Mouse (Mus musculus) c-Kit-positive CD71-positive TER-119-negative erythroid progenitor cells, embryonic 14.5 days (primary cell): Measurements from ENCODE around the gene Kcnc2.
"Not testable (repeated sequence)": the region's sequence is repeated elsewhere in the genome, so short reads cannot be mapped to it uniquely, and the experiment has no call there.

Experiments
- DNase-seq: peaks from one replicate; pipeline ENCODE4 v3.0.0-alpha.2; 2013; ENCODE audit warnings: low read depth

The Kcnc2 gene

GRCm38 (mm10) chr10:112270887-112271802 is at the start of gene Kcnc2:
TSS of gene Kcnc2 (plus strand) at chr10:112271121.
- DNase-seq = no peak

DNA sequence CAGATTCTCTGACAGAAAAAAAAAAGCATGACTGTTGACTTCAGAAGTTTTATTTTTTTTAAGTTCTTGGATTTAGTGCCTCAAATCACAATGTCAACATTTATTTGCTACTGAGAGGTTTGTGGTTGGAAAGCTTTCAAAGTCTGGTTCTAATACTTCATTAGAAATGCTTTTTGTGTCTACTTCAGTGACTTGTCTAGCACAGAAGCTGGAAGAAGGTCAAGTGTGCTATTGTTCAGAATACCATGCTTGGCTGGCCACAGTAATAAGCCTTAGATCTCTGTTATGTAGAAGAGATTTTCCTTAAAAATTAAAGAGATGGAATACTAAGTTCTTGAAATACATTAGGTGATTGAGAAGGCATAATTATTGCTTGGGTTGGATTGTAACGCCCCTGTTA is 43.8 kb upstream of the Kcnc2 start:
- DNase-seq = no peak

- DNase-seq = not testable (repeated sequence)
Measured at GRCm38 (mm10) chr10:112229091-112229843, 41.7 kb upstream of the Kcnc2 start.

DNA sequence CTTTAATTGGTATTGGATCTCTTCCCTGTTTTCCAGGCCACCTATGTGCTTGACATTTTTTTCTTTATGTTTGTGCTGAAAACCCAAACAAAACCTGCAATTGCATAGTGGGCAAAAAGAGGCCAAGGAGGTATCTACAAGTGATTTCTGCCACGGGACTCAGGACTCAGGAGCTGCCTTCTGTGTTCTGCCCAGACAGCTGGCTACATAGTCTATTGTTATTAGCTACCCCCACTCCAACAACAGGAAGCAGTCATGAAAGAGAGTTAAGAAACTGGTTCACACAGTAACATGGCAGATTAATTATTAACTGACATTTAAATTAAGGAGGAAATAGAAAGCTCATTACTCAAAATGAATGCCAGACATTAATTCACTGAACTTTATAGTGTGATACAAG is 38.2 kb upstream of the Kcnc2 start:
- DNase-seq = not testable (repeated sequence)

- not testable (repeated sequence) for DNase-seq
Measured at GRCm38 (mm10) chr10:112235396-112235940, 35.5 kb upstream of the Kcnc2 start.

DNA sequence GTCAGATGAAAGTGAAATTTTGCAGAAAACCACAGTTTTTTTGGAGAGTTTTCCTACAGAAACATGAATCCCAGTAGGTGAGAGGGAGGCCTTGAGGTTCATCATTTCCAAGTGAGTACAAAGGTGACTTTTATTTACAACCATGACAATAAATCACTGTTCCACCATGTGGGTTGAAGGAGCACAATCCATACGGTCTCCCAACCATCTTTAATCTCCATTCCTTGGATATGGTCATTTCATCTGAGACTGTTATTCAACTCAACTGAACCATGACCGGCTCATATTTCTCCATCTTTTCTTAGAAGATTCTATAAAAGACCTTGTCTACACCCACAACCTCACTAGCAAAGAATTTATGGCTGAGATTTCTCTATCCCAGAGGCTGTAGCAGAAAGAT is 22.6 kb upstream of the Kcnc2 start:
- DNase-seq = no peak

GRCm38 (mm10) chr10:112263467-112263866 is 7.5 kb upstream of the Kcnc2 start:
- DNase-seq = no peak

GRCm38 (mm10) chr10:112269481-112269880 is 1.4 kb upstream of the Kcnc2 start:
- no peak for DNase-seq

GRCm38 (mm10) chr10:112269939-112270781 is 761 bp upstream of the Kcnc2 start:
- DNase-seq = no peak

- no peak for DNase-seq
Measured at GRCm38 (mm10) chr10:112271803-112272165, 863 bp downstream of the Kcnc2 start.

- no peak for DNase-seq
Measured at GRCm38 (mm10) chr10:112272171-112272570, 1.2 kb downstream of the Kcnc2 start.

- no peak for DNase-seq
Measured at GRCm38 (mm10) chr10:112277996-112278395, 7.1 kb downstream of the Kcnc2 start.

GRCm38 (mm10) chr10:112315136-112315535 is 44.2 kb downstream of the Kcnc2 start:
- no peak for DNase-seq

GRCm38 (mm10) chr10:112317783-112318182 is 46.9 kb downstream of the Kcnc2 start:
- DNase-seq = no peak

- DNase-seq = no peak
Measured at GRCm38 (mm10) chr10:112357669-112358362, 86.9 kb downstream of the Kcnc2 start.

- no peak for DNase-seq
Measured at GRCm38 (mm10) chr10:112358363-112358704, 87.4 kb downstream of the Kcnc2 start.

GRCm38 (mm10) chr10:112360704-112361103 is 89.8 kb downstream of the Kcnc2 start:
- DNase-seq = no peak

- DNase-seq = no peak
Measured at GRCm38 (mm10) chr10:112368369-112368768, 97.4 kb downstream of the Kcnc2 start.

DNA sequence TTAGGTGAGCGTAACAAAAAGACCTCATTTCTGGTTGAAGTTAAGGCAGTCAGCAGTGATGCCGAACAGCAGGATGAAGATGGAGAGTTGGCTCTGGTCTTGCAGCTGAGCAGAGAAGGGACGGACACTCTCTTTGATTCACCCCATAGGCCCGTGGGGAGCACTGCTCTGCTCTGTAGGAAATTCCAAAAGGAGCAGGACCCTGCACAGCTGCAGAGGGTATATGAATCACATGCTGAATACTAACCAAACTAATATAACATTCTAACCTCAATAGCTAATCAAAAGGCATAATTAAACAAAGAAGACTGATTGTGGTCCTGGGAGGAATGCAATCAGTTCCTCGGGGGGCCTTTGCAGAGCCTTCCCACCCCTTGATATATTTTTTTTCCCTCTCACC is 106.2 kb downstream of the Kcnc2 start:
- no peak for DNase-seq

DNA sequence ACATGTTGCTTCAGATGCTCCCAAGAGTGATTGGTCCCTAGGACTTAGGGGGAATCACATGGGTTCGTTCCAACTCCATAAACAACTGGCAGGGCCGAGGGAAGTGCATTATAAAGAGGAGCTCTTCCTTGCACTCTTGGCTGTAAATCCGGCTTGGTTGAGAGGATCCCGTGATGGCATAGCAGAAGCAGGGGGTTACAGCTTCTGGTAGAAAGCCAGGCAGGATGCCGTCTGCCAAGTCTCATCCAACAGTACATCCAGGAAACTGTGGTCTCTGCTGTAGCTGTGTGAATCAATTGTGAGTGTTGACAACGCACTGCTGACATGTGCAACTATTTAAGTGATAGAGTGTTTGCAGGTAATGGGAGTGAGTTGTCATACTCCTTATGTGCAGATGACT is 107.5 kb downstream of the Kcnc2 start:
- DNase-seq = no peak

DNA sequence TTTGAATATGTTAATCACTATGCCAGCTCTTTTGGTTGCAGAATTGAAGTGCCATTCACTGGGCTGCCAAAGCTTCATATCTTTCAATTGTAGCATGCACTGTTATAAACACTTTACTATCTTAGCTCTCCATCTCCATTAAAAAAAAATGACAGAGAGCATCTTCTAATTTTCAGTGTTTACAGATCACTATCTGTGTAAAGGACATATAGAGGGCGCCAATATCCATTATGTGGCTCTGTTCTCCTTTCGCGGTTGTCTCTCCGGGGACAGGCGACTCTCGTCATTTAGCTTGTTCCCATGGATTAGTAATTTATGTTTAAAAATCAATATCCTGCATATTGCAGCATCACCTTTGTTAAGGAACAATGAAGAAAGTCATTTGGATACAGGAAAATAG is 109.7 kb downstream of the Kcnc2 start:
- DNase-seq = no peak
